Mouse (Mus musculus): ENCODE data around the gene Sgip1.

Gene Sgip1

DNA sequence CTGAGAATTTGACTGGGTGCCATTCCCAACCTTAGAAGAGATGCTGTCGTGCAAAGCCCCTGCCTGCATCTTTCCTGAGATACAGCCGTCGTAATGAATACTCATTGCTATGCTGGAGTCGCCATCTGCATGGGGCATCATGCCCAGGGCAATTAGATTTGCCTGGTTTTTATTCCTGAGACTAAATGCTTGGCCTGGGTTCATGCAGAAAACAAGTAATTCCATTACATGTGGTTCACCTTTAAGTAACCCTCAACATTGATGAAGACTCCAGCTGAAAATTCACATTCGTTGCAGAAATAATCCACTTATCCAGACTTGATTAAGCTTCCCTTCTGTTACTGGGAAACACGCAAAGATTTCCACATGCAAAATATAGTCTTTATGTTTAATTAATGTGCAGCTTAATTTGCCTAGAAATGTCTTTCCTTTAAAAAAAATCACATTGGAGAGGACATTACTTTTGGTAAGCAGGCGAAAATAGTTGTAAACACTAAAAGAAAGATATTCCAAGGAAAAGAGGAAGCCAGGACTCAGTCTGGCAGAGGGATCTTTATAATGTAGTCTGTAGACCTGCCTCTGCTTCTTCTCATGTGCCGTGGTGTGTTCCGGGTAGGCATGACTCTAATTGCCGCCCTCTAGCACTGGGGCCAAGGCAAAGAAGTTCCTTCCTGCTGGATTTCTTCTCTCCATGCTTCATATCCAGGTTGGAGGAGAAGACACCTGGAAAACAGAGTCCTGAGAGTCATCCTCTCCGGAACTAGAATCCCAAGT is 100.0 kb downstream of the Sgip1 start:
- DNase-seq = no peak

DNA sequence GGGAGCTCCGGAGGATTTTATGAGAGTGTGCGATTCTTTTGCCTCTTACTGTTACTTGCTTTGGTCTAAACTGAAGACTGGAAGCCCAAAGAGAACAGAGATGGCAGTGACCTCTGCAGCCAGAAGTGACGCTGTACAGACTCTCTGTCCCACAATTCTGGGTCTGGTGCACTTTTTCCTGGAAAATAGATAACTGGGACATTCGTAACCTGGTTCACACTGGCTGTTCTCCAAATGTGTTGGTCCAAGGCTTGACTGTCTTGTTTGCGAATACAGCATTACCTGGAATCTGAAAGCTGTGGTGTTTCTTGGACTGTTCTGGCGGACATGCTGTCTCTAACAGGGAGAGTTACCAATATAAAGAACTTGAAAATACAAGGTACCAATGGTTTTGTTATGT is 109.4 kb downstream of the Sgip1 start:
- no peak for DNase-seq

DNA sequence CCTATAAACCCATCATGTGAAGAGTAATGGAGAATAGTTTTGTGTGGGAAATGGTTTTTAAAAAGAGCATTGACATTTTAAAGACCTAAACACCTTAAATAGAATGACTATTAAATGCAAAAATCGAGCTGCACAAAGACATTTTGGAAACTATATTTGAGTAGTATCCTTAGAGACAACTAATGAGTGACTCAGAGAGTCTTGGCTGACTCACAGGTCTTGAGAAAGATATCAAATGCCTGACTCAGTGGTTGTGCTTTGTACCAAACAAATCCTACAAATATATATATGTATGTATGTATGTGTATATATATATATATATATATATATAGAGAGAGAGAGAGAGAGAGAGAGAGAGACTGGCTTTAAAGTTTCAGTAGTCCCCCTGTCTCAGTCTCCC is 110.1 kb downstream of the Sgip1 start:
- DNase-seq = no peak

DNA sequence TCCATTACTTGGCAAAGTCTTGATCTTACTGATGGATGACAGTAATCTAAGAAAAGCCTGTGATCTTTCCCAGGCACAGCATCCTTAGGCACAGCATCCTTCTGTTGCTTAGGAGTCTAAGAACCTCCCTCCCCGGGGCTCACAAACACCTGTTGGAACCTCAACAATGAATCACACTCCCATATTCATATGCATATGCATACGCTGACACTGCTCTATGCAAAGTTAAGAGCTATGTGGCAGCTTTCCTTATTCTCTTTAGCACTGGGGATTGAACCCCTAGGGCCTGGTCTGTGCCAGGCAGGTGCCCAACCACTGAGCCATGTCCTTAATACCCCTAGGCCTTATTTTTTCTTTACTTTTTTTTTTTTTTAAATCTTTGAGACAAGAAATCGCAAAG is 111.2 kb downstream of the Sgip1 start:
- DNase-seq = no peak

DNA sequence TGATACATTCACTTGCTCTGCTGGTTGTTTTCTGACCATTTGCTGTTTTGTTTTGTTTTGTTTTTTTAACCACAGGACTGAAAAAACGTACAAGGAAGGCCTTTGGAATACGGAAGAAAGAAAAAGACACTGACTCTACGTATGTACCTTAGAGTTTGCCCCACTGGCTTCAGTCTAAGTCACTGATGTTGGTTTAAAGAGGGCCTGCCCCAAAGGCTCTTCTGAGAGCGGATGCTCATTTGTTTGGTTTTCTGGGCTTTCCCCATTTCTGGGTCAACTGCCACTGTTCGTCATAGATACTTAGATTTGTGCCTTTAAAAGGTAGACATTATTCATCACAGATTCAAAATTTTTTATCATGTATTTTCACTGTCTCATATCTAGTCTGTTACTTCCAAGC is 111.7 kb downstream of the Sgip1 start:
- DNase-seq = no peak

DNA sequence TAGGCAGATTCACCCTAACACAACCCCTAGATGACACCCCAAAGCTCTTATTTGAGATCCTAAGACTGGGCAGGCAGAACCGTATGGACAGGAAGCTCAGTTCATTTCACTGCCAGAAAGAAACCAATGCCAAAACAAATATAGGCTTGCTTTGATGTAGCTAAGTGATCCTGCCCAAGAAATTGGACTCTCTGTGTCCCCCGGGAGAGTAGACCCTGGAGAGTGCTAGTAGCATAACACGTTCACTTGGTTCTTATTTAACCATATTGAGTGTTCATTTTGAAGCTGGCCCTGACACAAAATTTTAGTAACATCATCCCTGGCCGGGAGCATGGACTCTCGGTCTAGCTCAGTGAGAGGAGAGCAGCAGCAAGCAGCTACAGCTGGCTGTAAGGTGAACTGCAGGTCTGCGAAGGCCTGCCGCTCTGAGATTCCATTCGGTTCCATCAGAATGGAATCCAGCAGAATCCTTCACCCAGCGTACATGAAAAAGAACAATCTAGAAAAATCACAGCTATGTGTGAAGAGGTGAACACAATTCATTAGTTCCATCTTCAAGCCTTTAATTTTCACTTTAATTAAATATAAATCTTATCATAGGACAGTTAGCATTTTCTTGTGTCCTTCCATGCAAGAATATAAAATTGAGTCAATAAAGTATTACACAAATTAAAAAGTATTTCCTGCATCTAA is 112.4 kb downstream of the Sgip1 start:
- DNase-seq = no peak

DNA sequence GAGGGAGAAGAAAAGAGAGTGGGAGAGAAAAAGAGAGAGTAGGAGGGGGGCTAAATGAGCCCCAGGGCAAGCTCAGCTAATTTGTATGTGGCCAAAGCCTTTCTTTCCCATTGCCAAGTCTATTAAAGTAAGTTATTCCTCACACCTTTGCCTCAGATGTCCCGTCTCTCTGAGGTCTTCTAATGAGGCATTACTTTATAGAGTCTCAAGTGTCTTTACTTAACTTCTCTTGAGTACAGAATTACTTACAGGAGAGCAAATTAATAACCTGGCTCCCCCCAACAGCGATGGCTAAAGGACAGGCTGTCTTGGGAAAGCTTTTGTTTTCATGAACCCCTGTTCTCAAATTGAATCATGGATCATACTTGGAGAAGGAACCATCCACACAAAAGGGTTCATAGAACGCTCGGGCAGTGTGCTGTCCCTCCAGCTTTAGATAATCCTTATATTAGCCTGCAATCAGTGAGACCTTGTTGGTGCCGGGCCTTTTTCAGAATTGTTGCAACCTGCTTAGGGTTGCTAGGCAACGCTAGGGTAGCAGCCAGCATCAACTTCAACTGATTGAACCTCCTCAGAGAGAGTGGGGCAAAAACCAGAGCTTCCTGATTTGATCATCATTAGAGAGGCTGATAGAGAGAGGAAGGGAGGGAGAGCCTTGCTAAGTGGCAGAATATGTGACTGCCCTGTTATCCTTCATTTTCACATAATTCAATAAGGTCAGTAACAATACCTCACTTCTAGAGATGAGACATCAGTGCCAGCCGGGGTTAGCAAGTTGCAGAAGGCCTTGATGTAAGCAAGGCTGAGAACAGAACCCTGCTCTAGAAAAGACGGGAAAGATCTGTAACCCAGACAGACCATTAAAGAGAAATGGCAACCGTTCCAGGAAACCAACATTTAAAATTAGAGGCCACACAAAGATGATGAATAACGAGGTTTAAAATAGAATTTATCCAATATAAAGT is 114.1 kb downstream of the Sgip1 start:
- no peak for DNase-seq

DNA sequence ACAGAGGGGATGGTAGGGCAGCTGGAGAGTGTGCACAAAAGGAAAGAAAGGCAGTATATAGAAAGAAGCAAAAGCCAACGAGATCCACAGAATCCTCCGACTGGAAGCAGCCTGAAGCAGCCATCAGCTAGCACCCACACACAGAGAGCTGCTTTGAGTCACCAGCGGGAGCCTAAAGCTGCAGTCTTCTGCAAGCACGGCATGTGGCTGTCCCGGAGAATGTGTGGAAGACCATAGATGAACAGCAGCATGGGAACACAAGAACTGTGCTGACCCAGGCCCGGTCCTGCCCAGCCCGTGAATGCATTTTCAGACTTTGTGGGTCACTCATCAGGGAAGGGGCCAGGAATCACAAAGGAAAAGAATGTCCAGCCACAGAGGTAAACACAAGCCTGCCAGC is 115.0 kb downstream of the Sgip1 start:
- no peak for DNase-seq

DNA sequence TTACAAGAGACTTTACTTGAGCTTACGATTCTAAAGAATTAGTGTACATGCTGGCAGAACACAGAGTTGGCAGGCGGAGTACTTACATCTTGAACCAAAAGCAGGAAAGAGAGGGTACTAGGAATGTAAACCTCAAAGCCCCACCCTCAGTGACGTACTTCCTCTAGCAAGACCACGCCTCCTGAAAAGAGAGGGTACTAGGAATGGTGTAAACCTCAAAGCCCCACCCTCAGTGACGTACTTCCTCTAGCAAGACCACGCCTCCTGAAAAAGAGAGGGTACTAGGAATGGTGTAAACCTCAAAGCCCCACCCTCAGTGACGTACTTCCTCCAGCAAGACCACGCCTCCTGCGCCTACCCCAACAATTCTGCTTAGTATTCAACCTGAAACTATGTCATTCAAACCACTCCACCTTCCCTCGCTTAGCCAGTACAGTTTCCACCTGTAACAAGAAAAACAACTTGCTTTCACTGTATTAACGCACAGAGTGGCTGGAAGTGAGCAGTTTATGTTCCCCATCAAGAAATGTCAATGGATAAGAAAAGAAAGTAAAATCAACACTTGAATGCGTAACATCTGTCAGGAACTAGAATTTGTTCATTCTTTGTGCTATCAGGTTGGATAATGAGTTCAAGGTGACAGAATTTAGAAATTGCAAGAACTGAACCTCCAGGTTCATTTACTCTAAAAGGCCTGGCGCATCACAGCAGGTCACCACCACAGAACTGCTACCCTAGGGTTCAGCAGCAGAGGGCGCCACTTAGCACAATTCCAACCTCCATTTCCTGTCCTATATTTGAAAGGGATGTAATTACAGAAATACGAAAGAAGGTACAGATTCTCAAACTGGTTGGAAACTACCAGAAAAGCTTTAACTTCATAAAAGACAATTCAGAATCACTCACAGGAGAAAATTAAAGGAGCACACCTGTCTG is 118.4 kb downstream of the Sgip1 start:
- DNase-seq = peak in 1 of 2 experiments; percentile 13

DNA sequence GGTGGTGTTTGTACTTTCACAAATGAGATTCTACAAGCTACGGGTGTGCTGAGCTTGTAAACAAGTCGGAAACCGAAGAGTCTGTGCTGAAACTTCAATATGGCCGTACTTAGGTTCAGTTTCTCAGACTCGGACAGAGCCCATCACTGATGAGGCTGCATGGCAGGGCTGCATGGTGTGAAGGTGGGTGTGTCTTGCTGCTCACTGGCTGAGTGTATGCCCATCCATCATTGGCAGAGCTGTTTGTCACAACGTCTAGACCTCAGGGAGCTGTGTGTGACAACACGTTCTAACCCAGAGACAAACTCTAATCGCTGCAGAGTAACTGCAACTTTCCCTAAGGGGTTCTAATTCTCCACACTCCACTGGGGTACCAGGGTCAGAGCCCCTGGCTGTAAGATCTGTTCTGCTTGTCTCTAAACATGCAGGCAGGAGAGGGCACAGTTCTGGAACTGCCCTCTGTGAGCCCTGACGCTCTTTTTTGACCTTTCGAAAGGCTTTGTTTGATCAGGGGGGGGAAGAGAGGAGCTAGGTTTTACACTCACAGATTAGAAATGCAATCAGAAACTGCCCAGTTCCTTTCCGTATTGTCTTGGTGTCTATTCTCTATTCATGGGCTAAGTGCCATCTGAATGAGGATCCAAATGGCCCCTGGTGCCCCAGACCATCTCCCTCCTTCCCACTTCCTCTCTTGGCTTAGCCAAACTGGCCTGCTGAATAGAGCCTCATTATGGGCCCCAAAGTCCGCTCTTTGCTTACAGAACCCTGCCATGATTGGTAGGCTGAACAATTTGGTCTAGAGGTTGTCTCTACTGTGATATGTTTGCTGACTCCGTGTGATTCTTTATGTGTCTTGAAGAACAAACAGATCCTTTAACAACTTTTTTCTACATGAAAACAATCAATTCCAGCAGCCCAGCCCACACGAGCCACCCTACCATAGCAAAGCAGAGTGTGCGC is 121.9 kb downstream of the Sgip1 start:
- DNase-seq = no peak

DNA sequence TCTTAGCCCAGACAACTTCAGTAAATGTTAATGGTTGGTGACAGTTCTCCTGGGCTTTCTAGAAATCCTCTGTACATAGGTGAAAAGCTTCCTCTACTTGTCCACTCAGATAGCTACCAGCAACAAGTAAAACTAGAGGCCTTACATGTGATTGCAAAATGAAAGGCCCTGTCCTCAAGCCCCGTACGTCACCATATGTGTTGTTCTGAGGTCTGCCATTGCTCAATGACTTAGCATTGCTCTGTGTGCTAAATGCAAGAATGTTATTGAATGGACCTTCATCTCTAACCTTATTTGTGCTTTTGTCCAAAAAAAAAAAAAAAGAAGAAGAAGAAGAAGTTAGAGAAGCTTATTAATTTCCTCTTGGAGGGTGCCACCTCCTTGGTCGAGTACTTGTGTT is 125.4 kb downstream of the Sgip1 start:
- DNase-seq = no peak

DNA sequence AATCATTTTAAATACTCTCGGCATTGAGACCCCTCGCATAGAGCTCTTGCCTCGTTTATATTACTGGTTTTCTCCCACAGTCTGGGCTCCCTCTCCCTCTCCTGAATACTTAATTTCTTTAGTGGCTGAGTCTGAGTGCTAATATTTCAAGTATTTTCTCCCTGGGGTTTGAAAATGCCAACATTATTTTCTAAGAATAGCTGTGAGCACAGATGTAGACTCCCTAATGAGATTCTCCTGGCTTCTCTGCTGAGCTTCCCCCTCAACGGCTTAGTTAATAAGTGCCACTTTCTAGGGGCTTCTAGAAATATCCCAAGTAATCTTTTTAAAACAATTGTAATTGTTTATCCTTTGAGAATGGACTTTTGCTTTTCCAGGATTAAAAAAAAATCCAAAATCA is 130.2 kb downstream of the Sgip1 start:
- DNase-seq = no peak

DNA sequence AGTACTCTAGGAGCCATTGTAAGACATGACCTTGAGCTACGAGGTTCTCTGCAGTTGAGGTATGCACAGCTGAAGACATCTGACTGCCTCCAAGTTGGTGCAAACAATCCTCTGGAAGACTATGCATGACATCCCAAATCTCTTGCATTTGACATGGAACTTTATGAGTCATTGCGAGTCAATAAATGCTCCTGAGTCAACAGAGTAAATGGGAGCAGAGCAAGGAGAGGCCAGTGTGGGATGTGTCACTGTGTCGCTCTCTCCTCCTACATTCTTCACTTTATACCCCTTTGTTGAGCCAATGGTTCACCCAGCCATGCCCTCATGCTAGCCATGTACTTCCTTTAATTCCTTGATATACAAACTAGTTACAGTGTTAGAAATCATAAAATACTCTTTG is 142.0 kb downstream of the Sgip1 start:
- no peak for DNase-seq

DNA sequence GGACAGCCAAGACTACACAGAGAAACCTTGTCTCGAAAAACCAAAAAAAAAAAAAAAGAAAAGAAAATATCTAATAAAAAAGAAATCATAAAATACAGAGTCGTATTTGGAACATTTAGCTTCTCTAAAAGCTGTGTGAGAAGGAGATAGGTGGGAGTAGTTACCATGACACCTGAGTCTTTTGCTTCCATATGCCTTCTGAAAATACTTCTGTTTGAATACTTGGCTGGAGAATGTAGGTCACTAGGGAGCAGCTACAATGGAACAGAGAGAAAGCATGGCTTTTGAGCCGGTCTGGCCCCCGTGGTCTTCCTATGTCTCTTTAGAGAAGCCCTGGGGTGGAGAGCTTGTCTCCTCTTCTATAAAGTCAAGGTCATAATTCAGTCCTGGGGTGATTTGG is 143.1 kb downstream of the Sgip1 start:
- no peak for DNase-seq

DNA sequence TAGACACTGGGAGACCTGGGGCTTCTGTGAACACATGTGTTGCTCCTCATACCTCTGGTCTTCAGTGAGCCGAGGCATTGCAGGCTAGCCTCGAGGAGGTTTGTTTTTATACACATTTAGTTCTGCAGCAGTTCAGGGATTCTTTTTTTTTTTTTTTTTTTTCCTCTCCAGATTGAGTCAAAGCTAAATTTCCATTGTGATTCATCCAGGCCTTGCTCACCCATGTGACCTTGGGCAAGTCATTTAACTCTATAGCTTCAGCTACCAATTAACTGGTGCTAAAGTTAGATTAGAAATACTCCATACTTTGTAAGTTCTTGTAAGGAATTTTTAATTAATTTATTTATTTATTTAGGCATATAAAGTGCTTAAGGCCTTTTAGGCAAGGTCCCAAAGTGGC is 145.4 kb downstream of the Sgip1 start:
- DNase-seq = no peak

DNA sequence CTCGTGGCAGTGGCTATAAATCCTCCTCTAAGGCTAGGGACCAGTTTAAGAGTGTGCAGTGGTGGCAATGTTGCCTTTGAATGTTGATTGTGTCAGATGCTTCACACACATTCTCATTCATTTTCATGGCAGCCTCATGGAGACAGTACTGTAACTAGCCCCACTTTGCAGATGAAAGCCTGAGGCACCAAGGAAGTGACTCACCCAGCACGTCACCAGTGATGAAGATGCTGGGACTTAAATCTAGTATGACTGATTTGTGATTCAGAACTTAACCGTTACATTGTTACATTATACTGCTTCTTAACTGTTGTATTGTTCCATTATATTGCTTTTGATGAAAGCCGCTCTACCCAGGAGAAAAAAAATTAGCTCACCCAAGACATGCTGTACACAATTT is 145.8 kb downstream of the Sgip1 start:
- DNase-seq = no peak

DNA sequence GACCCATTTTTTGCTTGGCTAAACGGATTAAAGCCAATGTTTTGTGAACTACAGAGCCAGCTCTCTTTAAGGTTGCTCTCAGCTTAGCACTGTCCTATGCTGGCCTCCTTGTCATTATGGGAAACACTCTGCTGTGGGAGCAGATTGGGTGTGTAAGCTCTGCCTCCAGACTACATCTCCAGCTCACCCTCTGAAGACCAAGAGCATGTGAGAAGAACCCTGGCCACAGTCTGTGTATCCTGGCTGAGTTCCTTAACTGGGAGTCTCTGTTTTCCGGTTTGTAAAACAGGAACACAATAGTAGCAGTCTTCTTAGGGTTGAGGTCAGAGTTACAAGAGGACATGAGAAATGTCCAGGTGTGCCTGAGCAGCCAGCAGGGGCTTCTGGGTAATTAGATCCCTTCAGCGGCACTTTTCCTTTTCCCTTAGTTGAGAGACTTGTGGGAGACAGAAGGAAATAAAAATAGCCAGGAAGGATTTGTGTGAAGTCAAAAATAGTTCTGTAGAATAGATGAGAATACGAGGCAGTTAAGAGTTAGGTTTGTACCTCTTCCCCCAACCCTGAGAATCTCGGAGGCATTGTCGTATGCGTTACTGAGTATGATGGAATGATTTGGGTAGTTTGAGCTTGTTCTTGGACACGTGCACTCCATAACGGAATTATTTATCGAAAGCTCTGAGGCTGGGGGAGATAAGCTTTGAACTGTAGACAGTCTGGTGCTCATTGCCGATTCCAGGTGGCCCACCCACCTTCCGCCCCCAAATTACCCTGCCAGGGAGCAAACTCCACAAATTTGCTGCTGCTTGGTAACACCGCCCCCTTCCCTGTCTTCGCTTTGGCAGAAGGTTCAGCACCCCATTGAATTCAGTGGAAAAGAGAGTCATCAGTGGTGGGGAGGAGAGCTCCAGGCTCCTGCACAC is 146.9 kb downstream of the Sgip1 start:
- no peak for DNase-seq

DNA sequence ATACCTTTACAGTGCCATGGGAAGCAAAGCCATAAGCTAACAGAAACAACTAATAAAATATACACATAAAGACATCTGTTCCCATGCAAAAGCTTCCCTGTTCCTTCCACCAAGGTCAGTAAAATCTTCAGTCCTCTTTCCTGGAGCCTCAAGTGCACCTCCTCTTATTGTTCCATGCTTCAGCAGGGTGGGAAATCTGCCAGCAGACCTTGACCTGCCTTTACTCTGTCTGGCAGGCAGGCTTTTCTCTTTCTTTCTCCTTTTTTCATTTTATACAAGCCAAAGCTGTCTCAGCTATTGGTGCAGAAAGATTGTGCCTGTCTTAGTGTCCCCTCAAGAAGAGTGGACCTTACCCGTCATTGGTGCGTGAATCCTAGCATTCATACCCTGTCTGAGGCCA is 154.8 kb downstream of the Sgip1 start:
- DNase-seq = peak in 1 of 2 experiments; percentile 11

DNA sequence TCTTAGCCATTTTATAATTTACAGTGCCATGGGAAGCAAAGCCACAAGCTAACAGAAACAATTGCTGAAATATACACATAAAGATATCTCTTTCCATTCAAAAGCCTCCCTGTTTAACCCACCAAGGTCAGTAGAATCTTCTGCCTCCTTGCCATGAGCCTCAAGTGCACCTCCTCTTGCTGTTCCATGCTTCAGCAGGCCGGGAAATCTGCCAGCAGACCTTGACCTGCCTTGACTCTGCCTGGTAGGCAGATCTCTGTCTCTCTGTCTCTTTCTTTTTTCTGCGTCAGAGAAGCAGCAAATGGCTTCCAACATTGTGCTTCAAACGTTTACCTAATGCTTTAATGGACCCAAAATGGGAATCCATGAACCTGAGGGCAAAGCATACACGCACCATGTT is 157.9 kb downstream of the Sgip1 start:
- peak; percentile 80 to 86 for DNase-seq

DNA sequence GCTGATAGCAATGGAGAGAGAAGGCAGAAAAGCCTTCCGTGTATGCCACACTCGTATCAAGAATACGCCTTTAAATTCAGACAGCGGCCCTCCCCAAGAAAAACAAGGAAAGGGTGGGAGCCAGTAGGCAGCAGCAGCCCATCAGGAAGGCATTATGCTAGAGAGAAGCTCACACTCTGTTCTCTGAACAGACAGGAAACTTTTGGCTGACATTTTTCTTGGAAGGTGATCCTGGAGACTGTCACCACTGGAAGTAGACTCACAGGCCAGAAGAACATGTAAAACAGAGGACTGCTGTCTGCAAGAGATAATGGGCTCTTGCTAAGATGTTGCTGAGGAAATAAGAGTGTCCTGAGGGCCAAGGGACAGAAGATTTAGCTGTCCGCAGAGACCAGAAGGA is 158.6 kb downstream of the Sgip1 start:
- no peak for DNase-seq

Data from kidney, adult 8-10 months (tissue).